Mouse (Mus musculus) retina, postnatal 7 days (tissue): ENCODE results near the gene Fignl2.

Source experiments
- DNase-seq: peaks from one replicate; pipeline ENCODE4 v3.0.0-alpha.2; 2012; ENCODE audit warnings: low read depth, low spot score

Fignl2 gene

DNA sequence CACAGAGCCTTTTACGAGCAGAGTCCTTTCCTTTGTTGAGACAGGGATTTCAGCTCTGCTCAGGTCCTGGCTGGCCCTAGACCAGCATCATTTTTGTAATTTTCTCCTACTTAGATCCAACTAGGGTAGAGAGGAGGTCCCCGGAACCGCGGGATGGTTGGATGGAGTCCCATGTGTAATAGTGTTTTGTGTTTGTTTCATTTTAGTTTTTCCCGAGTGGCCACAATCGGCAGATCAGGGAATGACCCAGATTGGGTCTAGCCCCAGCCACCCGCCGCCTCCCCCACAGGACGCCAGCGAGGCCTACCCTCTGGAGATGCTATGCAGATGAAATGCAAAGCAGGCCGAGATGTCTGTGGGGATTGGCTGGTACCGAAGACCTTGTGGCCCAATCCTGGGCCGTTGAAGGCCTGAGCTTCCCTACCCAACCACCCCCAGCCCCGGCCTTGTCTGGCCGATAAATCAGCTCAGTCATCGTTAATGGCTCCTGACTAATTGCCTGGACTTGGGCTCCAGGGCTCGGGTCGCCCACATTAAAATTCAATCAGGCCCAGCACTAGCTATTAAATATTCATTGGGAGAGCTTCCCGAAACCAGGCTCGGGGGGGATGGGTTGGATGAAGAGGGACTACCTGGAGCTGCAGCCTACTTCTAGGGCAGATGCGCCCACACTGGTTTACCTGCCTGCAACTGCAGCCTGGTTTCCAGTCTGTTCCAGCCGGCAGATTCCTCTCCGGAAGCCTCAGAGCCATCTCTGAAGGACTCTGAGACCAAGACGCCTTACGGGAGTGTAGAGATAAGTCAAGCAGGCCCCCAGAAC lies 14.7 kb upstream of the Fignl2 start:
- DNase-seq: no peak

DNA sequence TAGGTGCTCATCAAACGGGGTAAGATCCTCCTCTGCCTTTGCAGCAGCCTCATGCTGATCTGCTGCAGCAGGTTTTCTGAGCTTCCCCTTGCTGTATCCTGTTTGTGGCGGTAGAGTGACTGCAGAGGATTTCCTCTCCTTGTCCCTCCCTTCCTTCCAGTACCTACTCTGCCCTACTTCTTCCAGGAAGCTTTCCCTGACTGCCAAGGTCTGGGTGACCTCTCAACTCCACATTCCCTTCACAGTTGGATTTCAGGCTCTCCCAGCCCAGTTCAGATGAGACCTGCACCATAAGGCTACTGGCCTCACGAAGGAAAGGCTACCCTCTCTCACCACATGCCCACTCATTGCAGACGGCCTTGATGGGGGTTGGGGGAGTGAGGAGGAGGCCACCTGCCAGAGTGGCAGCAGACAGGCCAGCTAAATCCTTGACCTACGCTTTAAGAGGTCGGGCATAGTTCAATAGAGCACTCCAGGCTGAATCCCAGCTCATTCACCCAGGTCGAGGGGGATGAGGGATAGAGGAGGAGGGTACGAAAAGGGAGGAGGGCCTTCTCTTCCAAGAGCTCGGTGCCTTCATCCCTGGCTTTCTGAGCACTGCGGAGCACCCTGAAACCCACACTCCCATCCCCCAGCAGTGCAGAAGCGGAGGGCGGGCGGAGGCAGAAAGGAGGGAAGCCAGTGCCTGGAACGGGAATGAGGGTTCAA lies 13.9 kb upstream of the Fignl2 start:
- no peak for DNase-seq

- DNase-seq: no peak
Observed at GRCm38 (mm10) chr15:101091551-101091950, 13.2 kb upstream of the Fignl2 start.

- DNase-seq: no peak
Observed at GRCm38 (mm10) chr15:101088291-101088690, 9.9 kb upstream of the Fignl2 start.

DNA sequence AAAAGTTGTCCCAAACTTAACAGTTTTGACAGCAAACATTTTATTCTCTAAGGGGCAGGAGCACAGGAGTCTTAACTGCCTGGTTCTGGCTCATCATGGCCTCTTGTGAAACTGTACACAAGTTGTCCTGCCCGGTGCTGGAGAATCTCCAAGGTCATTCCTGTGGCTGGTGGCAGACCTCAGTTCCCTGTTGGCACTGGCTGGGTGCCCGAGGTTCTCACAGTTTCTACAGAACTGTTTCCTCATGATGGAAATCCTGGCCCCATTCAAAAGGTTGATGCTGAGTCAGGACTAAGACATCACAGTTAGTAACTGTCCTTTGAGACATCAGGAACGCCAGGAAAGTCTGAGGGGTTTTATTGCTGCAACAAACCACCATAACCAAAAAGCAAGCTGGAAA lies 8.6 kb upstream of the Fignl2 start:
- no peak for DNase-seq

DNA sequence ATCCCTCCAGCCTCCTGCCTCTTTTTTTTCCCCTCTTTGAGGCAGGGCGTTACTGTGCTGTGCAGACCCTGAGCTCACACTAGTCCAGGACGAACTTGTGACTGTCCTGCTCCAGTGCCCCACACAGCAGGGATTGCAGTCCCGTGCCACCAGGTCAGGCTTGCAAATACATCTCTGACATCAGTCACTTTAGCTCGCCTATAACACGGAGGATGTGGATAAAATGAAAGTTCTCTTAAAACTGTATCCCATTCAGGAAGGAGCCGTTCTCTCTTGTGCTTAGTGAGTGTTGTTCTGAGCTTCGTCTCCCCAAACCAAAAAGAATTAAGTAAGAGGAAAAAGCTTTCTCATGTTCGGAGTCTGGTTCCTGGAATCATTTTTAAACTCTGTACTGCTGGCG lies 8.1 kb upstream of the Fignl2 start:
- no peak for DNase-seq

DNA sequence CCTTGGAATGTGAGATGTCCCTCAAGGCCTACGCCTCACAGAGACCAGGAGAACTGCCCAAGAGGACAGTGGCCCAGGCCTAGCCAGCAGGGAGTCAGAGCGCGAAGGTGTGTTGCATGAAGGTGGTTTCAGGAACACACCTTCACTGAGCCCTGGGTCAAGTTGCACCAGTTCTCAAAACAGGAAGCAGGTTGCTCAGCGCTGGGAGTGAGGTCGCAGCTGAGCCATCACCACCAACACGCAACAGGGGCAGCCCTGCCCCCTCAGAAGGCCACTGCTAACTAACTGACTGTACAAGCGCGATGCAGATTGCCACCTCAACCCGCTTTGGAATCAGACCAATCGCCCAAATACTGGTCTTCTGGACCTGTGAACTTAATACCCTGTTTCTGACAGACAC lies 6.1 kb upstream of the Fignl2 start:
- DNase-seq: no peak

DNA sequence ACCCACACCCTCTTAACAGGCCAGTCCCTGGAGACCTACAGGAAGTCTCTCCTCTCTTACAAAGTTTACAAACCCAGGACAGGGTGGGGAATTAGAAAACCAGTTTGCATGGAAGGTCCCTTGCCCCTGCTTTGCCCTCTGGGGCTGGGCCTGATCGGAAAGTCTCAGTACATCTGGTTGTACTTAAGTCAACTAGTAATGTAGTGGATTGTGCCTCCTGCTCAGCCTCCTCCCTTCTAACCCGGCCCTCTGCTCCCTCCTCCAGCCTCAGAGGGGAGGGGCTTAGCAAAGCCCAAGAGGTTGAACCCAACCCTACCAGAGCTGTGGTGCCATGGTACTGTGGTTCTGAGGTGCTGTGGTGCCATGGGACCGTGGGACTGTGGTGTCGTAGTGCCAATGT lies 3.9 kb upstream of the Fignl2 start:
- DNase-seq: no peak

DNA sequence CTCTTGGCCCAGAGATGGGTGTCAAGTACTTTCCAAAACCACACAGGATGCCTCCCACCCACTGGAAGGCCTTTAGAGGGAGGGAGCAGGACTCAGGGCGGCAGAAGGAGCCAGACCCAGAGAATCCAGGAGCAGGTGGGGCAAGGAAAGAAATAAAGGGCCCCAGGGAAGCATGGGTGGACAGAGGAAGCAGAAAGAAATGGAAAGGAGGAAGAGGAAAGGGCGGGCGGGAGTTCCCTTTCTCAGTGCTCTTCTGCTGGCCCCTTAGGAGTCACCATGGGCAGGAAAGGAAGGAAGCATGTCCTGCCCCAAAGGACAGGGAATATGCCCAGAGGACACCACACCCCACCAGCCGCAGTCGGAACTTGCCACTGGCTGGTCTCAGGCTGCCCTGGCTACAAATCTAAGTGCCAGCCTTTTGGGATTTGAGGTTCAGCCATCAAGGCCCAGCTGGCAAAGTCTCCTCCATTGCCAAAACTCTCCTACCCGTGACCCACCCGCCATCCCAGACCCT lies 2.7 kb upstream of the Fignl2 start:
- DNase-seq: no peak

DNA sequence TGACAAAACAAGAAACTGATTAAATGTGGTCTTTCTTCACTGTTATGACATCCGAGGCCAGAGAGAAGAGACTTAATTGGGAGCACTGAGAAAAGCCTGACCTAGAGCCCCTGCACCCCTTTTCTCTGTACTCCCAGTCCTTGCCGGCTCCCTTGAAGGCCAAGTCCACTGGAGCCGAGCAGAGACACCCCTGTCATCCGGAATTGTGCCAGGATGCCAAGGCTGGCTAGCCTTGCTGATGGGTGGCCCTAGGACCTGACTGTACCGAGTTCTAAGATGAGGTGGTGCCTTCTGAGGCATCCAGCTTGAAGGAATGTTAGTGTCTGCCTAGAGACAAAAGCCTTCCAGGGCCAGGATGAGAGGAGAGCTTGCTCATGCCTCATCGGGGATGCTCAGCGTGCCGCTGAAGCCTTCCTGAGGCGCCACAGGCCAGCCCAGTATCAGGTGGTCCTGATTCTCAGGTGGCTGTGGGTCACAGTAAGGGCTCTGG lies 1.7 kb upstream of the Fignl2 start:
- DNase-seq: no peak

DNA sequence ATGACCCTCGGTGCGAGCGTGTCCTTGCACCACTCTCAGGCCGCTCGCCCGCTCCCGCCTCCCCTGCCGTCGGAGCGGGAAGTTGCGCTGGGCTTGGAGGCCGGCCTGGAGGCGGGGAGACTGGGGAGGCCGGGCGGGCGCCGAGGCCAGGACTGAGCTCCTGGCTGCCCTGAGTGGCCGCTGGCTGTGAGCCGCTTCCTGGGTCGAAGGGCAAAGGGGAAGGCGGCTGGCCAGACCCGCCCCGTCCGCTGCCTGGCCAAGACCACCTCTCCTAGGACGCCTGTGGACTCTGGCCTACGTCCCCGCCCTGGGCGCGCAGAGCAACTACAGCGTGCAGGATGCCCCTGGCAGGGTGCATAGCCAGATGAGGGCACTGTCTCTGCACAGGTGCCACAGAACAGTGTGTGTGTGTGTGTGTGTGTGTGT lies 377 bp upstream of the Fignl2 start:
- no peak for DNase-seq

DNA sequence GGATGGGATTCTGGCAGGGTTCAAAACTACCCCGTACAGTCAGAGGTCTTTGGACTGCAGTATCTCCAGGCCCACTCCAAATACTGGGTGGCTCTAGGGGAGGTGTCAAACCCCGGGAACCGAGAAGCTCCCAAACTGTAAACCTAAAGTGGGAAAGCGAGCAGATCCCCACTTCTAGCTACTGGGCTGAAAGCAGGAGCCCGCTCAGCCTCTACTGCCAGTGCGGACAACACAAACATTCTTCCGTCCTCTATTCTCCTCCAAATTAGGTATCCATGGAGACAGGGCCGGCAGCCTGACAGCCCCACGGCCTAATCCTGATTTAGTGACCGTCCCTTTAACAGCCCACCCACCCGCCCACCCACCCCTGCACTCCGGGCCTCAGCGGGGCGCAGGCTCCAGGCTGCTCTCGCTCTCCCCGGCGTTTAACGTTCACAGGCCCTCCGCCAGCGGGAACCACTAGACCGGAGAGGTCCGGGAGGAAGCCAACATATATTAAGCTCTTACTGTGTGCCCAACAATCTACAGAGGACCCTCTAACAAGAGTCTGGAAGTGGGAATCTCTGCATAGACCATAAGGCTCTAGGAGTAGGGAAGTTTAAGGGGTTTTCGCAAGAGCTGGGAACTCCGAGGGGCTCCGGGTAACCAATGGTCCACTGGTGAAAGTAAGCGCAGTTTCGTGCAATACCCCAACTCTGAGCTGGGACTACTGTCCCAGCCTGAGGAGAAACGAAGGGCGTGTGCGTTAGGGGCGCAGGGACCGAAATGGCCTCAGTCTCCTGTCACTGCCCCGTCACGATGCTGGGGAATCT lies 1.2 kb downstream of the Fignl2 start:
- no peak for DNase-seq

DNA sequence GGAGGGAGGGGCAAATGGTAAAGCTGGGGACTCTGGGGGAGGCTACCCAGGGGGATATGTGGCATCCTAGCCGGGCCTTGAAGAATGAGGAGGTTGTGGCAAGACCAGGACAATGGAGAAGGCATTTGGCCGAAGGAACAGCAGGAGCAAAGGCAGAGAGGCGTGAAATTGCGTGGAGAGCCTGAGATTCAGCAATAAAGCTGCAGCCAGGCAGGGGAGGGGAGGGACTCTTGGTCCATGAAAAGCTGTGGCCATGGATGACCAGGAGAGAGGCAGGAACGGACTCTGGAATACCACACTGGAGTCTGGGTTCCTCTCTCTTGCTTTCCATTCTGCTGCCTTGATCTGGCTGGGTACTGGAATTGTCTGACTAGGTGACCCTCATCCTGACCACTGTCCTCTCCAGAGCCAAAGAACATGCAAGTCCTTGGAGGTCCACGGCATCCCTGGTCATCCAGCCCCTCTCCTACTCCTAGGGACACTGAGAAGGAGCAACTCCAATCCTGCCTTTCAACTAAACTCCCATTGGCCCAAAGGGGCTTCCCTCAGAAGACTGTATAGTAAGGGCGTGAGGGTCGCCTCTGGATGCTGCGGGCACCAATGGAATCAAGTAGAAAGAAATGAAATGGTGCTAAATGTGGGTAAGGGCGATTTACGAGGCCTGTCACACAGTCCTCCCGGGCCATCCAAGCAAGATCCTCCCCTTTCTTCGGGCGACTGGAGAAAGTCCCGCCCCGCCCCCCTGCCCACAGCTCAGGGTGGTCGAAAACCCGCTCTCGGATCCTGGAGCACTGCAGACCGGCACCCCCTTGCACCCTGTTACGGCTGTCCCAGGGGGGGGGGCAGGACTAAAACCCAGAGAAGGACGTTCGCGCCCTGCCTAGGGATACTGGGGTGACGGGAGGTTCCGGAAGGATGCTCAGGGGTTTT lies 2.0 kb downstream of the Fignl2 start:
- no peak for DNase-seq

- no peak for DNase-seq
Observed at GRCm38 (mm10) chr15:101075656-101076055, 2.7 kb downstream of the Fignl2 start.

- DNase-seq: no peak
Observed at GRCm38 (mm10) chr15:101075150-101075549, 3.2 kb downstream of the Fignl2 start.

GRCm38 (mm10) chr15:101074067-101074466 lies 4.3 kb downstream of the Fignl2 start:
- no peak for DNase-seq

DNA sequence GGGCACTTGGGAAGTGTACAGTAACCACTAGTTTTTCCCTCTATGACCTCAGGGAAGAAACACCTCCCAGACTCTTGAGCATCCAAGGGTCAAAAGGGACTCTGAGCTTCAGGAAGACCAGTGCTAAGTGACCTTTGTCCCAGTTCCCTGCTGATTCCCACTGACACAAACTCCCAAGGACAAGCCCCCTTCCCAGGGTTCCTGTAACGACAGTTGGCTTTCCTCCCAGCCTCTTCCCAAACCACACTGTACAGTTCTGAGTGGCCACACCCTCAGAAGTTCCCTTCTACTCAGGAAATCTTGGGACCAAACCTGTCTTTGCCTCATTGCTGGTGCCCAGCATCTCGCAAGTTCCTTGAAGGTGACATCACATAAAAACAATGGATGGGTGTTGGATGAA lies 5.6 kb downstream of the Fignl2 start:
- DNase-seq: no peak

- no peak for DNase-seq
Observed at GRCm38 (mm10) chr15:101070762-101071161, 7.6 kb downstream of the Fignl2 start.

DNA sequence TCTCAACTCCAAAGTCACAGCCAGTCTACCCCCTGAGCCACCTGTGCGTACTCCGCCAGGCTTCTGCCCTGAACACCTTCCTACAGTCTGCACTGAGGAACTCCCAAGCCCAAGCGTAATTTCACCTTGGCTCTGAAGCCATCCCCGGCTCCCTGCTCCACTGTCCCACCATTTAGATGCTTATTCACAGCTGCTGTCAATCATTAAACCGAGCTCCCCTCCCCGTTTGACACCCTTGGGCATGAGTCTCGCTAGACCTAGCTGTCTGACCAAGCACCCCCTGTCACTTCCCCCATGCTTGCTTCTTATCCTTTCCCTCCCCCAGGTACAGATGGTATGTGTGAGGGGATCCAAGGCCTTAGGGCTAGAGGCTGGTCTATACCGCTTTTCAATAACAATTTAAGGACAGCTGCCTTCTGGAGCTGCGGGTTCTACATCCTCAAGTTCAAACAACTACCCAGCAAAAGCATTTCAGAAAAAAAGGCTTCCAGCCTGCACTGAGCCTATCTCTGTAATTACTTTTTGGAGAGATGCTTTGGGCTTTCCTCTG lies 8.7 kb downstream of the Fignl2 start:
- no peak for DNase-seq

GRCm38 (mm10) chr15:101068671-101069070 lies 9.7 kb downstream of the Fignl2 start:
- no peak for DNase-seq

- no peak for DNase-seq
Observed at GRCm38 (mm10) chr15:101068029-101068428, 10.3 kb downstream of the Fignl2 start.
